Mouse (Mus musculus) G1E (cell line): ENCODE measurements around the gene Ufd1.

Experiments used
- CTCF ChIP-seq: IDR thresholded peaks from 2 replicates; pipeline ENCODE4 v1.5.1; 2012; ENCODE audit warnings: low read depth, low read length, inconsistent platforms, mixed read lengths
- GATA1 ChIP-seq: IDR thresholded peaks from 2 replicates; pipeline ENCODE4 v1.6.1; 2012; ENCODE audit warnings: borderline replicate concordance, low read length, inconsistent platforms, mixed read lengths
- GATA2 ChIP-seq: IDR thresholded peaks from 2 replicates; pipeline ENCODE4 v1.6.1; 2012; ENCODE audit warnings: low read depth, low read length, inconsistent platforms, borderline replicate concordance
- POLR2AphosphoS5 ChIP-seq: IDR thresholded peaks from 2 replicates; pipeline ENCODE4 v1.6.1; 2012; ENCODE audit warnings: low read depth, low read length, inconsistent platforms; ENCODE audit not compliant: insufficient replicate concordance
- TAL1 ChIP-seq: conservative IDR thresholded peaks from 2 replicates; pipeline ENCODE4 v1.6.1; 2012; ENCODE audit warnings: low read depth, low read length, inconsistent platforms, mixed read lengths

DNA sequence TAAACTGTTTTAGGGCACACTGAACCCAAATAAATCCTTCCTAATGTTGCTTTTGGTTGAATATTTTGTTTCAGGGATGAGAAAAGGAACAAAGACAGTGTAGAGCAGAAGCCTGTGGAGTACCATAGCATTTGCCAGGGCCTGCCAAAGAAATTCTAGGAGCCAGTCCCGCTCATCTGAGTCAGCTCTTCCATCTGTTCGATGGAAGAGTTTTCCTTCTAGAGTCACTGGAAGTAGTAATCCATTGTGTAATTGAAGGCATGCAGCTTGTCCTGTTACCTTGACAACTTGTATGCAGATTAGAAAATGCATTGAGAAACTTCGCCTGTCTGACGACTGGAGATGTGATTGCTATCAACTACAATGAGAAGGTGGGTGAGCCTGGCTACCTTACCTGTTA, 11.3 kb downstream of the Ufd1 start:
- no peak for TF ChIP-seq CTCF
- TF ChIP-seq GATA1, result no peak
- no peak for TF ChIP-seq GATA2
- TF ChIP-seq POLR2AphosphoS5, result no peak
- TF ChIP-seq TAL1, result no peak
